Mouse (Mus musculus) right cerebral cortex, postnatal 36 days (tissue): Measurements from ENCODE around the gene Stum.
"Not testable (repeated sequence)": the region's sequence is repeated elsewhere in the genome, so short reads cannot be mapped to it uniquely, and the experiment has no call there.

ENCODE experiments used
- DNase-seq, 2 experiments: peaks; one replicate each; pipeline ENCODE4 v3.0.0; 2022; ENCODE audit warnings: low spot score in 2 of 2, mixed read lengths in 1 of 2

The Stum gene

DNA sequence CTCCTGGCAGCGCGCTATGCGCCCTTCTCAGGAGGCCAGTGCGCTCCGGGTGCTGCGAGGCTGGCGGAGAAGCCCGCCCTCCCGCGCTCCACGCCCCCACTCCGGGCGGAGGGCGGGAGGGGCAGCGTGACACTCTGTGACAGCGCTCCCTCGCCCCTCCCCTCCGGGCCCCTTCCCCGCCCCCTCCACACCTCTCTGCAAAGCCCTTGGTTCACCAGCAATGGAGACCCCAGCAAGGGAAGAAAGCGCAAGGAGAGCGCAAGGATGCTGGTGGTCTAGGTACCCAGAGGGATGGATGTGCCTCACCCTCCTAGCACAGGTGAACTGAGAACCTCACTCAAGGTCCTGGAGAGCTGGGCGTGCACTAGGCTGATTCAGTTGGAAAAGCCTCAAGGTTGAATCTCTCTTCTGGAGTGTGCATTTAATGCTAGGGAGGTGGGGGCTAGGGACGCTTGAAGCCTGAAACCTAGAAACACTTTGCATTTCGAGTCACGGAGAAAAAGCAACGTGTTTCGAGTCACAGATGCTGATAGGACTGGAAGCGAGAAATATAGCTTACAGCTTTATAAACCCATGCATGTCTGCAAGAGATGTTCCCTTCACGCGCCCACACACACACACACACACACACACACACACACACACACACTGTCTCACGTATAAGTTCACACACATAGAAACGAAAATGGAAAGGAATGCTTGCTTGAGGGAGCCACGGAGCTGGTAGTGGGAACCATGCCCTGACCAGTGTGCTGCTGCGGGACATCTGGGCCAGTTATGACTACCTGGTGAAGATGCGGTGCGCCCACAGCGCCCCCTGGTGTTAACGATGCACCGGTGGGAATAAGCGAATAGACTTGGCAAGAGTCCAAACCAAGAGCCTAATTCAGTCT lies at the start of gene Stum:
TSS of gene Stum (minus strand) at position 106 of the 893 bp plus-strand sequence.
- DNase-seq: peak; percentile 60 to 64

DNA sequence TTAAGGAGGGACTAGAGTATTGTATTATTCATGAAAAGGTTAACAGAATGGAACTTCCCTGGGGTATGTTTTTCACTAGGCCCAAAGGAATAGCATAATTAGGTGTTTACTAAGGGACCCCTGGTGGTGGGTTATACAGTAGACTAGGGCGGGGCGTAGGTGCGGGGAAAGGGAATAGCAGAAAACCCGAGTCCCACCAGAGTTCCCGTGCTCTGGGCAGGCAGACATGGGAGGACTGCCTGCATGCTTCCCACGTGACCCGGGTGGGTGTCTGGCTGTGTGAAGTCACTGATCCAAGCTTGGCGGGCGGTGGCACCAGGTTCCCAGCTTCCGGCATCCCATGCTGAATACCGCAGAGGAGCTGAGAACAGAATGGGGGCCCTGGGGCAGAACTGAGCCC lies 49.4 kb upstream of the Stum start:
- DNase-seq: no peak

DNA sequence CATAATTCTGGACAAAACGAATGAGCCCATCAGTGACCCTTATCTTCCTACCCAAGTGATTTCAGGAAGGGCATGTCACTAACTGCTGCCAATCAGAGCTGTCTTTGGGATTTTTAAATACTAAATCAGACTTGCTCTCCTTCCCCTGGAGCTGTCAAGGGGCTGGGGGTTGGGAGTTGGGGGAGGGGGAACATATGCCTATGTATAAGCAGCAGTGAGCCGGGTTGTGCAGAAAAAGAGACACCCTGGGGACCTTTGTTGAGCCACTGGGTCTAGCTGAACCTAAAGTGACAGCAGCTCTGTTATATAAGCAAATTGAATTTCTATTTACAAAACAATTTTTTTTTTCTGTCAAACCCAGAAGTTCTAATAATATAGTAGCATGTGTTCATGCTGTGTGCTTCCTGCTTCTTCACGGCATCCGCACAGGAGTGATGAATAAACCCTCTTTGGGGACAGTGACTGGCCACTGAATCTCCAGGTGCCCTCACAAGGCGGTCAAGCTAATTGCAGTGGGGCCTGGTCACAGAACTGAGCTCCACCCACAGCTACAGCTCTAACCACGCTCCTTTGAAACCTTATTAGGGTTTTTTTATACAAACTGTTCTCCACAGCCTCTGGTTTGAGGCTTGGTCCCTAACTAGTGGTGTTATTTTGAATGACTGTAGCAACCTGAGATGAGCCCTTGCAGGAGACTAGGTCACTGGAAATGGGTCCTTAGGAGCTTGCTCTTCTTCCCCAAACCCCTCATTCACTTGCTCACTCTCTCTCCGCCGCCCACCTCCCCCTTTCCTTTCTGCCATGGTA lies 47.4 kb upstream of the Stum start:
- no peak for DNase-seq

DNA sequence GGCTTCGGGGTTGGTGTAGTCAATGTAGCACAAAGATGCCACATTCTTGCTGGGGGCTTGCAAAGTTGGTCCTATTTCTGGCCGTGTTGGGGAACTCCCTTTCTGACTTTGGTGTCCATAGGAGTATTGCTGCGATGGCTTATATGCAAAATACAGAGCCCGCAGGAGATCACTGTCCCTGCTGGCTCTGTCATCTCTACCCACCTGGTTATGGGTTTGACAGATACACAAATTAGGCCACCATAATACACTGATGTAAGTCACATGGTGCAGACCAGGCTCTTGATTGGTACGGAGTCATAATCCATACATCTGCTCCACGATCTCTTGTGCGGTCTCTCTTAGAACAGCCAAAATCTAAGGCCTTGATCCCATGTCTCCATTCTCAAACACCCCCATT lies 46.5 kb upstream of the Stum start:
- no peak for DNase-seq

DNA sequence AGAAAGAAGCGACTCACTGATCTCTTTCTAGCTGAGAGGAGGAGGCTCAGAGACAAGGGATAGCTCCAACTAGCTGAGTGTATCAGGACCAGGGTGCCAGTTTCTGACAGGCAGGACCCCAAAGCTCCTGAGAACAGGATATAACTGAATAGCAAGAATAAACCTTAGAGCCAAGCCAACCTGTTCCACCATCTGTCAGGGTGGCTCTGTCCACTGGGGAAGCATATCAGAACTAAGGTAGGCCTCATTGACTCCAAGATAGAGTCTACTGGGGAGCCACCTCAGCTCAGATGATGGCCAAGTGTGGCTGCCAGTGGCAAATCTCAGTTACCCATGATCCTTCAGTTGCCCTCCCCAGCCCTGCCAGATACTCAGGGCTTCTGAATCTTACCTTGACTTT lies 42.0 kb upstream of the Stum start:
- no peak for DNase-seq

DNA sequence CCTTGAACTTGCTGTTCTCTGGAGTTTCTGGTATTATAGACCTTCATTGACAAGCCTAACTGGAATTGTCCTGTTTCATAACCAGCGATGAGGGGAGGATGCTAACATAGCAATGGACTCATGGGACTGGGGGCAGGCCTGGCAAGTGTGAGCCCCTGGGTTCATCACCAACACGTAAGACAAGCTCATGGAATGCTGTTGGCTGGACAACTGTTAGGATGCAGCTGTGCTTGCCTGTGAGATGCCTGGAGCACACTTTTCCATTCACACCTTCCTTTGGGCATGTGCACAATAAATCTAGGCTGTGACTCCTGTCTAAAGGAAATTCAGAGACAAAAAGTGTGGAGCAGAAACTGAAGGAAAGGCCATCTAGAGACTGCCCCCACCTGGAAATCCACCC lies 40.0 kb upstream of the Stum start:
- DNase-seq: no peak

DNA sequence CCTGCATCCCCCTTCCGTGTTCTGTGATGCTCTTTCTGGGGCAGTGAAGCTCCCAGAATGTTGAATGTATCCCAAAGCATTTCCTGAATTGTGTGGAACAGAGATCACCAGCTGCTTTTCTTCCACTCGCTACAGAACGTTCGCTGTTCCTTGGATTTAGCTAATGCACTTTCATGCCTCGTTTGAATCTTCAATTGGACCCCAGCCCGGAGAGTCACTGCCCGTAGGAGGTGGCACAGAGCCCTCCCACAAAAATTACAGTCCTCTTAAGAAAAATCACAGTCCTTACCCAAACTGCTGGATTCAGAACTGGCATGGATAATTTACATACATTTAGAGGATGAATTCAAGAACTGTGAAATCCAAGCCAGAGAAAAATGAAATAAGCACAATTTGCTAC lies 36.9 kb upstream of the Stum start:
- DNase-seq: peak; percentile 79 to 85

DNA sequence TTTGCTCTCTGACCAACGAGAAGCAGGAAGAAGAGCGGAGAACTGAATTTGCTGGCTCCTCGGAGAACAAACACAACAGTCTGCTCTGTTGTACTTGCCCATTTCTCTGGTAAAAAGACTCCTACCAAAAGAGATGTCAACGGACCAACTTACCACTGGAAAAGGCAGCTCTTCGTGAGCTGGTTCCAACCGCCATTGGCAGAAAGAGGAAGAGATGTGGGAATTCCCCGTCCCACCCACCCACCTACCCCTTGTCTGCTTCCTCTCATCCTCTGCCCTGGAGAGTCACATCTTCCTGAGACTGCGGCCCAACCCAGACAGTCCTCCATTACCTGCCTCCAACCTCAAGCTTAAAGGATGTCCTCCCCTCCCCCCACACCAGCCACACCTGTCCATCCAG lies 36.2 kb upstream of the Stum start:
- DNase-seq: no peak

DNA sequence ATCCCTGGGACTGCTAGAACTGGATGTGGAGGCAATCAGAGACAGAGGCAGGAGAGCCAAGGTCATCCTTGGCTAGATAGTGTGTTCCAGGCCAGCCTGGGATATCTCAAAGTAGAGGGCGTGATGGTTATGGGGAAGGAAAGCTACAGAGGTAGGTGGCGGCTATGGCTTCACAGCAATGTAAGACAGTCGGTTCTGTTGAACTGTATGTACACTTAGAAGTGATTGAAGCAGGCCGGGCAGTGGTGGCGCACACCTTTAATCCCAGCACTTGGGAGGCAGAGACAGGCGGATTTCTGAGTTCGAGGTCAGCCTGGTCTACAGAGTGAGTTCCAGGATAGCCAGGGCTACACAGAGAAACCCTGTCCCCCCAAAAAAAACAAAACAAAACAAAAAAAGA lies 35.6 kb upstream of the Stum start:
- not testable (repeated sequence) for DNase-seq

DNA sequence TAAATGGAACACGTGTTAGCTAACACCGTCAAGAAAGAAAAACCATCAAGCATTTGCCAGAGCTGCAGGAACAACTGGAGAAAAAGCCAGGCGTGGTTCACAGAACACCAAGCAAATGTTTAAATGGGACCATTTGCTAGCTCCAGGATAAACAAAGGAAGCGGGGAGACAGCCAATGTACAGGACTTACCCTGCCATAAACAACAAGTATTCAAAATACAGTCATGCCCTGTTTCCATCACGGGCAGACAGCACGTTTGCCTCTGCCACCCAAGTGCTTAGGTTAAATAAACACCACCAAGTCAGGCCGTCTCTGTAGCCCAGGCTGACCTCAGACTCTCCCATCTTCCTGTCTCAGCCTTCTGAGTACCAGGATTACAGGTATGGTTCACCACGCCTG lies 35.1 kb upstream of the Stum start:
- DNase-seq: no peak

DNA sequence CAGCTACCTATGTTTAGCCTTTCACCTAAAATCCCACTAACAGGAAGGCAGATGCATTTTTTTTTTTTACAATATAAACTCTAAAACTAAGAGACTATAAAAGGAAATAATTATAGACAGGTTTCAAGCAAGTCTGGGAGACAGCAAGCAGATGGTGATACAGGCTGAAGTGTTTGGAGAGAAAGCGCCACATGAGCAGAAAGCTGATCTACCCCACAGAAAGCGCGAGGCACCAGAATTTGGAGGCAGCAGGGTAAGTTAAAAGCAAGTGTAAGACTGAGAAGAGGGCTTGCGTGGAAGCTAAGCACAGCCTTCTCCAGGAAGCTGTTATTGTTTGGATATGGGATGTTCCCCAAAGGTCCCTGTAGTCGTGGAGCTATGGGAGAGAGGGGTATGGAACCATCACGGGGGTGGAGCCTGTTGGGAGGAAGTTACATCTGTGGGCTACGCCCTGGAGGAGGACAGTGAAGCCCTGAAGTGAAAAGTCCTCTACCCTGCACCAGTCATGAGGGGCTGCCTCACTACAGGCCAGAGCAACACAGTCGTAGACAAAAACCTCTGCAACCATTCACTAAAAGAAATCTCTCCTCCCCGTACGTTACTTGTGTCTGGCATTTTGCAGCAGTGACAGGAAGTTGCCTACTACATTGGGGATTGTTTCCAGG lies 34.2 kb upstream of the Stum start:
- DNase-seq: peak in 1 of 2 experiments; percentile 23

DNA sequence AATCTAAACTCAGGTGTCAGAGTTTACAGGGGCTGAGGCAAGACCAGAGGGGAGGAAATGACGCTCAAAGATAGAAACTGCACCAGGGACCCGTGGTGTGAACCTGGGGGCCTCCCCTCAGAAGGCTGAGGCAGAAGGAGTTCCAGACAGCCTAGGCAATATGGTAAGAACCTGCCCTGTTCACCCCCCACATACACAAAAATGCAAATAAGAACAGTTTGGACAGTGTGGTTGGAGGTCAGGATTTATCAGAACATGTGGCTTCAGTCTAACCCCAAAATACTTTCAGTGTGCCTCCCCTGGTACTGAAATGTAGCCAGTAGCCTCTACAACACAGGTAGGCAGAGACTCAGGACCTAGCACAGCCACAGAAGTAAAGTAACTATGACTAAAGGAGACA lies 30.8 kb upstream of the Stum start:
- no peak for DNase-seq

DNA sequence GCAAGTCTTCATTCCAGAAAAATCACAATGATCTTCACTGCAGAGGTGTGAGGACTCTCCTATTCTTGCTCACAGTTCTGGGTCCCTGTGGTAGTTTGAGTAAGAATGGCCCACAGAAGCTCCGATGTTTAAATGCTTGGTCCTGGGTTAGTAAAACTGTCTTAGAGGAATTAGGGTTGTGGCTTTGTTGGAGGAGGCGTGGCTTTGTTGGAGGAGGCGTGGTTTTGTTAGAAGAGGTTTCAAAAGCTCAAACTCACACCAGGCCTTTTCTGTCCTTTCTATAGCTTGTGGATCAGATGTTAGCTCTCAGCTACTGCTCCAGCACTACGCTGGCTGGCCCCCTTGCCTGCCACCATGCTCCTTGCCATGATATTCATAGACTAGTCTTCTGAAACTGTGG lies 27.6 kb upstream of the Stum start:
- DNase-seq: no peak

DNA sequence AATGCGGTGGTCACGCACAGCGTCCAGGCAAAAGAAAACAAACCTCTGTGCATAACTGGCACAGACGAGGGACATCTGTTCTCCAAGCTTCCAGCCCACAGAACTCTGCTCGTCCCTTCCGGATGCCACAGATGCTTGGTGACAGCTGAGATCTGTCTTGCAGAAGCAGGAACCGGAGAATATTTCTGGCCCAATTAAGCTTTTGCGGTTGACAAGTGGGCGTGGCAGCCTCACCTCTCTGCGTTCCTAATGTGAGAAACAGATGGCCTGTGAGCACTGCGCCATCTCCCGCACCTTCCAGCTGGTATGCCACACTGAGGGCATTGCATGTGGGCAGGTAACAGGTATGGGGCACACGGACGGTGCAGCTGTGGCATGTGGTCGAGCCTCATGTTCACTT lies 27.1 kb upstream of the Stum start:
- DNase-seq: peak; percentile 67 to 72

DNA sequence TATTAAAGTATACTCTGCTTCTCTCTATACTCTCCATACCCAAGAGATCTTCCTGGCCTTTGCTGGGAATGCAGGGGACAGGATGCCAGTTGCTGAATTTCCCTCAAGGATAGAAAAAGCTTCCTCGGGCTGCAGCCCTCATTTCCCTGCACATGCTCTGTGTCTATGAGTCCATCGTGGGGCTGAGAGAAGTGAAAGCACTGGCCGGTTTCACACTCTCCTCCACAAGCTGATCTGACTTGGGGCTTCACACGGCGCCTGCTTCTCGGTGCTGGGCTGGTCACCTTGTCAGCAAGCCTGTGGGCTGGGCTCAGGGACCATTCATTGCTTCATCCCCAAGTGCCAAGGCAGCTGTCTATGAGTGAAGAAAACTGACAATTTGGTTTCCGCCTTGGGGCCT lies 25.4 kb upstream of the Stum start:
- no peak for DNase-seq

DNA sequence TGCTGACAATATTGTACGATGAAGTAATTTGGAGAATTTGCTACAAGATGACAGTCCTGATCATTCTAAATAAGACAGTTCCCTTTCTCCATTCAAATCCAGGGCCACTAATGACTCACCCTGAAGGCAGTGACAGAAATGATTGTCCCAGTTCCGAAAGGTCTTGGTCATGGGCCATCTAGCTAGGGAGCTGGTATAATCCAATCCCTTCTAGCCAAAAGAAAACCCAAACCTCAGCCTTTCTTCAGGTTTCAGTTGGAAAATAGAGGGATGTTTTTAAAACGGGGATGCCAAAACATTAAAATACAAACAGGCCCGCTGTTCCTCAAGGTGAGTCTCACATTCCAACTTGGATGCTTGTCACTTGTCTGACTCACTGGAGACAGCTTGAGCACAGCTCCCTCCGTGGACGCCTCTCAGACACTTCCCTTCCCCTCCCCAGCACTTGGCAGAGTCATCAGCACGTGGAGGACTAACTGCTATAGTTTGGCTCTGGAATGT lies 24.0 kb upstream of the Stum start:
- peak; percentile 79 to 82 for DNase-seq

DNA sequence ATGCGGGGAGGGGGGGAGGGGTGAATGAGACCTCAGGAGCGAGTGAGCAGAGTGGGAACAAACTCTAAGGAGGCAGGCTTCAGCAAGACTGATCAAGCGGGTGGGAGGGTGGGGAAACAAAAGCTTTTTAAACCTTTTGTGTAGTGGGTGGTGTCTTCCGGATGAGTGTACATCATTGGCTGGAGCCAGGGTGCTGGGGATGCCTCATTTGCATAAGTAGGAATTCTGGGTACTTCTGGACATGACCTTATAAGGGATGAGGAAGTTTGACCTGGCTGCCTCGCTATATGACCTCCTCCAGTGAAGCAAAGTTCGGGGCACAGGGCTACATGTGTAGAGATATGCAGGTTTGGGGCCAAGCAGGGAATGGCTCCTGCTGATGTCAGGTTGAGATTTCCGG lies 23.0 kb upstream of the Stum start:
- DNase-seq: no peak

DNA sequence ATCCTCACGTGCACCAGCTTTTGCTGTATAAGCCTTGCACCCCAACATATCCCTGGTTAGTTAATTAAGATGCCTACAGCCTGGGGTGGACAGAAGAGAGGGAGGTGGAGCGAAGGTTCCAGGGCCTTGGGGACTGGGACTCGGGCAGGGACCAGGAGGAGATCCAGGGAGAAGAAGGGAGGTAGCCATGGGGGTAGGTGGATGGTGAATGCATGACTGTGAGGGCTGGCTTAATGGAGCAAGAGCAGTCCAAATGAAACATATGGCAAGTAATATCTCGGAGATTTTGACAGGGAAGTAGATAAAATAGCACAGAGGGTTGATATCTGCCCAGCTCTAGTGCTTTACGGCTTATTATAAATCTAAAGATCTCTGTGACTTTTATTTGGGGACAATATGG lies 21.6 kb upstream of the Stum start:
- no peak for DNase-seq

DNA sequence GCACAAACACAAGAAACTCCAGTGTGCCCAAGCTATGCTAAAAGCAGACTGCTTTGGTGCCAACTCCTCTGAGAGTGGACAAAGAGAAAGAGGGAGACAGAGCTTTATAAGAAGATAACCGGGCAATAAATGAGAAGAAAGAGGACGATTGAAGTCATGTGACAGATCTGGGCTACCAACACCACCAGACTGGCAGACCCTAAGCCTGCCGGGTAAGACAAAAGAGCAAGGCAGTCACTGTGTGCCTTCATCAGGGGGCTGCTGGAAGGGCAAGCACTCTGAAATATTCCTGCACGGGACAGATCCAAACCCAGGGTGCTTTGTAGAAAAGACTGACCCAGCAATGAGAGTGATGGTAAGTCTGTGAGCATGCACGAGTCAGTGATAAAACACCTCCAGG lies 20.2 kb upstream of the Stum start:
- no peak for DNase-seq

DNA sequence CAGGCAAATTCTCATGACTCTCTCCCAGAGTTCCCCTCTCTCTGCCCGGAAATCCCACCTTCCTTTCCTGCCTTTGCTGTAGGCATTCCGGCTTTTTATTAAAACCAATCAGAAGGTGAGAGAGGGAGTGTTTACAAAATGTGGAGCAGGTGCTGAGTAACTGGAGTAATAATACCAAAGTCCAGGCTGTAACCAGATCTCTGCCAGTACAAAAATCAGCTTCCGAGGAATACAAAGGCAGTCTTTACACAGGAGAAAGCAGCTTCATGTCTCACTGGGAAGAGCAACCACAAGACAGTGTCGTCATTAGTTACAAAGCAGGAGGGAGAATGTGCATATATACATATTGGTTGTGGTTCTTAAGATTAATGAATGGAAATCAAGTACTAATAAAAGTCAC lies 19.3 kb upstream of the Stum start:
- no peak for DNase-seq

DNA sequence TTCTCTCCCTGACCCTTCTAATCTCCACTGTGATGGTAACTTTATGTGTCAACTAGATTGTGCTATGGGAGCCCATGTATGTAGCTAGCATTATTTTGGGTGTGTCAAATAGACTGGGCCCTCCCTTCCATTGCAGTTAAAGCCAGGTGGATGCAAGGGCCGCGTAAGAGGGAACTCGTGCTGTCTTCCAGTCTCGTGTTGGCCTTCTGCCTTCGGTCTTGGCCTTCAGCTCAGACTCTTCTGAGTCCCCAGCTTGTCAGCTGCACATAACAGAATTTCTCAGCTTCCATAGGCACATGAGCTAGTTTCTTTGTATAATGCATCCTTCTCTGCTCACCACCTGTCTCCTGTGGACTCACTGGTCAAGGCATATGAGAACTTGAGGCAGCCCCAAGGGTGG lies 17.3 kb upstream of the Stum start:
- no peak for DNase-seq

DNA sequence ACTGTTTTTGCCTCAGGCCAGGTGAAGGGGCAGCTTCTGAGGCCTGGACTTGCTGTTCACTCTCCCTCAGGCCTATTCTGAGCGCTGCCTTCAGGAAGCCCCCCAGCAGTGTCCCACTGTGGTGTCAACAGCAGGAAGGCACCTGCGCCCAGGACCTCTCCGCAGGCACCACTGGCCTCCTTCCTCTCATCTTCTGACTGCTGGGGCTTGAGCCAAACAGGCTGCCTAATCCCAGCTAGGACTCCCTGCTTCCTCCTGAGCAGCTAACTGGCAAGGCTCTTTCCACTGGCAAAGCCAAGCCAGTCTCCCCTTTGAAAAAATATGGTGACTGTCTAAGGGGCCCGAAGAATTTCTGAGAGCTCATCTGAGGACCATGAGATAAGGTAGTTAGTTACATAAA lies 16.9 kb upstream of the Stum start:
- DNase-seq: no peak
